Mouse (Mus musculus): ENCODE measurements around the gene Rab35. TPM values are rescaled to one million over a fixed set of nuclear protein-coding genes. Genes with fewer than 3 reads are reported as not detected.

Gene Rab35
- 45.9 and 62.9 TPM in 2 replicates for polyA plus RNA-seq (2012; rRNA removed)

DNA sequence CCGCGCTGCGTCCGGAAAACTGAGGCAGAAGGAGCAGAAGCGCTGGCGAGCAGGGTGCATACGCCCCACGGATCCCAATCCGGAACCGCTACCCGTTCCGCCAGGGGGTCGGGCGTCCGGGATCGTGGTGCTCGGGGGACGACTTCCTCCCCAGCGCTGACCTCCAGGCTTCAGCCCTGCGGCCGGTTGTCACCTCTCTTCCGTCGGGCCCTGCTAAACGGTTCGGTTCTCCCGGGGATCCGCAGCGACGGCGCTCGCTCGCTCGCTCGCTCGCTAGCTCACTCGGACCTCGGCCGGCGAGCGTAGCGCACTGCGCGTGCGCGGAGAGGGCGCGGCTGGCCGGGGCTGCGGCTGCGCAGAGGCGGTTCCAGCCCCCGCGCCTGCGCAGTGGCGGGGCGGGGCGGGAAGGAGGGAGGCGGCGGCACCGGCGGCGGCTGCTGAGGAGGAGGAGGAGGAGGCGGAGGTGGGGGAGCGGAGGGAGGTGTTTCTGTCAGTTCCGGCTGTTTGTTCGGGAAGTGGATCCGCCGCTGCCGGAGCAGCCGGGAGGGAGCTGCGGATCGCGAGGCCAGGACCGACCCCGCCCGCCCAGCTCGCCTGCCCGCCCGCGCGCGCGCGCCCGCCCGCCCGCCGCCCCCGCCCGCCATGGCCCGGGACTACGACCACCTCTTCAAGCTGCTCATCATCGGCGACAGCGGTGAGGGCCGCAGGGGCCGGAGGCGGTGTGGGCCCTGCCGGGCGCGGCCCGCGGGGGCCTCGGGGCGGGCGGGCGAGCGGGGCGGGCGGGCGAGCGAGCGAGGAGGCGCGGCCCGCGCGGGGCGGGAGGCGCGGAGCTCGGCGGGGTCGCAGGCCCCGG is at the start of gene Rab35:
Gene Rab35 (plus strand): TSS at position 404 of the 853 bp plus-strand sequence.
- peak within 1 kb of the TSS; percentile 86 for H3K27ac ChIP-seq (ENCODE audit: insufficient read depth, low read length)
- H3K4me3 ChIP-seq (ENCODE audit: extremely low read depth, insufficient read depth, insufficient read length) = peak within 1 kb of the TSS; percentile 88
- DNase-seq (ENCODE audit: low read depth in 1 of 2, low spot score in 2 of 2) = peak; percentile 67 to 93
- no peaks in the 10 kb centered on the region for H3K36me3 ChIP-seq (ENCODE audit: control insufficient read depth, insufficient read depth, low read length)
- under 1% methylated on average over 66 of the region's 125 CpGs for WGBS
- no peaks in the 10 kb centered on the region for H3K27me3 ChIP-seq (ENCODE audit: control insufficient read depth, insufficient read depth, low read length)
- peak; percentile 81 for TF ChIP-seq POLR2A (IDR thresholded peaks at IDR 0.05; ENCODE audit: low read depth, low read length)
- TF ChIP-seq CTCF (IDR thresholded peaks at IDR 0.05; ENCODE audit: extremely low read depth, insufficient read depth, insufficient read length, insufficient replicate concordance) = no peak
- H3K4me1 ChIP-seq (ENCODE audit: control insufficient read depth, insufficient read depth, insufficient read length) = peaks cover 30% of the 10 kb centered on the region

DNA sequence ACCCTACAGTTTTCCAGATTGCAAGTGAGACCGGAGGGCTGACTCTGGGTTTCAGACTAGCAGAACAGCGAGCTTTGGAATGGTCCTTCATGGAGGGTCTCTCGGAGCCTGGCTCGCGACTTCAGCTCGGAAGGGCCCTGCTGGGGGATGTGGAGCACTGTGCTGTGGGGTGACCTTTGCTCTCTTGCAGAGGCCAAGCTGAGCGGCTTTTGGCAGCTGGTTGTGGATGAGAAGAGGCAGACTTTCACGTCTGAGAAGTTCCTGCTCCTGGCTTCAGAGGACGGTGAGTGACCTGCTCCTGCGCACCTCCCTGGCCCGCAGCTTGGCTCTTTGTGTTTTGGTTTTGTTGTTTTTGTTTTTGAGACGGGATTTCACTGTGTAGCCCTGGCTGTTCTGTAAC is 46.1 kb upstream of the Rab35 start:
- H3K4me3 ChIP-seq (ENCODE audit: extremely low read depth, insufficient read depth, insufficient read length) = no peak overlapping the region
- H3K27ac ChIP-seq (ENCODE audit: insufficient read depth, low read length) = no peak overlapping the region
- DNase-seq (ENCODE audit: low read depth in 1 of 2, low spot score in 2 of 2) = no peak
- peaks cover 62% of the 10 kb centered on the region for H3K36me3 ChIP-seq (ENCODE audit: control insufficient read depth, insufficient read depth, low read length)
- TF ChIP-seq CTCF (IDR thresholded peaks at IDR 0.05; ENCODE audit: extremely low read depth, insufficient read depth, insufficient read length, insufficient replicate concordance) (no peak), POLR2A (IDR thresholded peaks at IDR 0.05; ENCODE audit: low read depth, low read length) (no peak)
- H3K4me1 ChIP-seq (ENCODE audit: control insufficient read depth, insufficient read depth, insufficient read length) = no peaks in the 10 kb centered on the region
- no peaks in the 10 kb centered on the region for H3K27me3 ChIP-seq (ENCODE audit: control insufficient read depth, insufficient read depth, low read length)
- 91% methylated on average over 12 of the region's 12 CpGs for WGBS

- WGBS = 94% methylated on average over 15 of the region's 15 CpGs
- Histone ChIP-seq H3K36me3 (ENCODE audit: control insufficient read depth, insufficient read depth, low read length) (peaks cover 62% of the 10 kb centered on the region), H3K27ac (ENCODE audit: insufficient read depth, low read length) (no peak overlapping the region), H3K27me3 (ENCODE audit: control insufficient read depth, insufficient read depth, low read length) (no peaks in the 10 kb centered on the region), H3K4me3 (ENCODE audit: extremely low read depth, insufficient read depth, insufficient read length) (no peak overlapping the region), H3K4me1 (ENCODE audit: control insufficient read depth, insufficient read depth, insufficient read length) (no peaks in the 10 kb centered on the region)
- TF ChIP-seq CTCF (IDR thresholded peaks at IDR 0.05; ENCODE audit: extremely low read depth, insufficient read depth, insufficient read length, insufficient replicate concordance) (no peak), POLR2A (IDR thresholded peaks at IDR 0.05; ENCODE audit: low read depth, low read length) (no peak)
- DNase-seq (ENCODE audit: low read depth in 1 of 2, low spot score in 2 of 2) = no peak
These were observed 45.5 kb upstream of the Rab35 start for GRCm38 (mm10) chr5:115586166-115586565.

GRCm38 (mm10) chr5:115586780-115587179 is 44.9 kb upstream of the Rab35 start:
- Histone ChIP-seq H3K4me3 (ENCODE audit: extremely low read depth, insufficient read depth, insufficient read length) (no peak overlapping the region), H3K27ac (ENCODE audit: insufficient read depth, low read length) (no peak overlapping the region), H3K27me3 (ENCODE audit: control insufficient read depth, insufficient read depth, low read length) (no peaks in the 10 kb centered on the region), H3K4me1 (ENCODE audit: control insufficient read depth, insufficient read depth, insufficient read length) (no peaks in the 10 kb centered on the region), H3K36me3 (ENCODE audit: control insufficient read depth, insufficient read depth, low read length) (peaks cover 59% of the 10 kb centered on the region)
- WGBS = 76% methylated on average over 2 of the region's 2 CpGs
- TF ChIP-seq POLR2A (IDR thresholded peaks at IDR 0.05; ENCODE audit: low read depth, low read length) (no peak), CTCF (IDR thresholded peaks at IDR 0.05; ENCODE audit: extremely low read depth, insufficient read depth, insufficient read length, insufficient replicate concordance) (no peak)
- no peak for DNase-seq (ENCODE audit: low read depth in 1 of 2, low spot score in 2 of 2)

DNA sequence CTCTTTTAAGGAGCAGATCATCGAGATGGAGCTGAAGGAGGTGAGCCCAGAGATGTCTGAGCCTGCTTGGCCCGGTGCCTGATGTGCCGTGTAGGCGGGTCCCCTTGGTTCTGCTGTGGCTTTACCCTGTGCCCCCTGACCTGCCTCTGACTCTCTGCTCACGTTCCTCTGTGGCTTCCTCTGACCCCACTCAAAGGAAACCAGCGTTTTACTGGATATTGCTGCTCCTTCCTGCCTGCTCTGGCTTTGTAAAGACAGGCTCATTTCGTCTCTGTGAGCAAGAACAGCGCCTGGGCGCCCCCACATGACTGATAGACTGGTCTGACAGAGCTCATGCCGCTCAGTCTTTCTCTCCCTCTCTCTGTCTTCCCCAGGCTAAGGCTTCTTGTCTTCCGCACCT is 40.7 kb upstream of the Rab35 start:
- Histone ChIP-seq H3K4me3 (ENCODE audit: extremely low read depth, insufficient read depth, insufficient read length) (no peak overlapping the region), H3K36me3 (ENCODE audit: control insufficient read depth, insufficient read depth, low read length) (peaks cover 69% of the 10 kb centered on the region), H3K27ac (ENCODE audit: insufficient read depth, low read length) (no peak overlapping the region), H3K4me1 (ENCODE audit: control insufficient read depth, insufficient read depth, insufficient read length) (no peaks in the 10 kb centered on the region), H3K27me3 (ENCODE audit: control insufficient read depth, insufficient read depth, low read length) (no peaks in the 10 kb centered on the region)
- TF ChIP-seq POLR2A (IDR thresholded peaks at IDR 0.05; ENCODE audit: low read depth, low read length) = no peak
- TF ChIP-seq CTCF (IDR thresholded peaks at IDR 0.05; ENCODE audit: extremely low read depth, insufficient read depth, insufficient read length, insufficient replicate concordance) = no peak
- WGBS = 31% methylated on average over 11 of the region's 11 CpGs
- no peak for DNase-seq (ENCODE audit: low read depth in 1 of 2, low spot score in 2 of 2)

DNA sequence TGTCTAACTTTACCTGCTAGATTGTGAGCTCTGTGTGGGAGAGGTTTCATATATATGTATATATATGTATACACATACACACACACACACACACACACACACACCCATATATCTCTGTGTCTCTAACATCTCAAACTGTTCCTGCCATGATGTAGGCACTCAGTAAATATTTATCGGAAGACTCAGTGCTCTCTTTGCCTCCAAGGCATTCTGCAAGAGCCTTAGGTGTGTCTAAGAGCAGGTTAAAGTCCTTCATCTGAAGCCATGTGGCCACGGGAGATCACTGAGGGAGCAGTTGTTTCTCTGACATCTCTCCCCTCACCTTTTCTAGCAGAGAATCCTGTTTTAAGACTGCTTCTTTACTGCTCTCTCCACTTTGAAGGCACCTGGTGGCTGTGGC is 40.2 kb upstream of the Rab35 start:
- no peak for DNase-seq (ENCODE audit: low read depth in 1 of 2, low spot score in 2 of 2)
- TF ChIP-seq CTCF (IDR thresholded peaks at IDR 0.05; ENCODE audit: extremely low read depth, insufficient read depth, insufficient read length, insufficient replicate concordance) = no peak
- no peak for TF ChIP-seq POLR2A (IDR thresholded peaks at IDR 0.05; ENCODE audit: low read depth, low read length)
- WGBS = 88% methylated on average over 2 of the region's 2 CpGs
- Histone ChIP-seq H3K36me3 (ENCODE audit: control insufficient read depth, insufficient read depth, low read length) (peaks cover 69% of the 10 kb centered on the region), H3K4me1 (ENCODE audit: control insufficient read depth, insufficient read depth, insufficient read length) (no peaks in the 10 kb centered on the region), H3K4me3 (ENCODE audit: extremely low read depth, insufficient read depth, insufficient read length) (no peak overlapping the region), H3K27ac (ENCODE audit: insufficient read depth, low read length) (no peak overlapping the region), H3K27me3 (ENCODE audit: control insufficient read depth, insufficient read depth, low read length) (no peaks in the 10 kb centered on the region)

GRCm38 (mm10) chr5:115603561-115603960 is 28.1 kb upstream of the Rab35 start:
- Histone ChIP-seq H3K36me3 (ENCODE audit: control insufficient read depth, insufficient read depth, low read length) (peaks cover 39% of the 10 kb centered on the region), H3K27me3 (ENCODE audit: control insufficient read depth, insufficient read depth, low read length) (no peaks in the 10 kb centered on the region), H3K4me3 (ENCODE audit: extremely low read depth, insufficient read depth, insufficient read length) (no peak overlapping the region), H3K4me1 (ENCODE audit: control insufficient read depth, insufficient read depth, insufficient read length) (no peaks in the 10 kb centered on the region), H3K27ac (ENCODE audit: insufficient read depth, low read length) (no peak overlapping the region)
- no peak for TF ChIP-seq POLR2A (IDR thresholded peaks at IDR 0.05; ENCODE audit: low read depth, low read length)
- no peak for TF ChIP-seq CTCF (IDR thresholded peaks at IDR 0.05; ENCODE audit: extremely low read depth, insufficient read depth, insufficient read length, insufficient replicate concordance)
- no peak for DNase-seq (ENCODE audit: low read depth in 1 of 2, low spot score in 2 of 2)
- WGBS = 94% methylated on average over 6 of the region's 6 CpGs

All from spleen, adult 2 months (tissue).